Mouse (Mus musculus) ZHBTc4 (cell line): ENCODE measurements around the gene Ccr4.

Source experiments
- DNase-seq: peaks from one replicate; pipeline ENCODE4 v3.0.0-alpha.2; 2011; ENCODE audit warnings: low read depth, low spot score

Ccr4 gene

GRCm38 (mm10) chr9:114471892-114472291, 32.8 kb downstream of the Ccr4 start:
- DNase-seq: no peak

- DNase-seq: peak; percentile 64
These were observed 36.0 kb downstream of the Ccr4 start for GRCm38 (mm10) chr9:114468701-114469100.

- DNase-seq: no peak
These were observed 36.5 kb downstream of the Ccr4 start for GRCm38 (mm10) chr9:114468217-114468616.

DNA sequence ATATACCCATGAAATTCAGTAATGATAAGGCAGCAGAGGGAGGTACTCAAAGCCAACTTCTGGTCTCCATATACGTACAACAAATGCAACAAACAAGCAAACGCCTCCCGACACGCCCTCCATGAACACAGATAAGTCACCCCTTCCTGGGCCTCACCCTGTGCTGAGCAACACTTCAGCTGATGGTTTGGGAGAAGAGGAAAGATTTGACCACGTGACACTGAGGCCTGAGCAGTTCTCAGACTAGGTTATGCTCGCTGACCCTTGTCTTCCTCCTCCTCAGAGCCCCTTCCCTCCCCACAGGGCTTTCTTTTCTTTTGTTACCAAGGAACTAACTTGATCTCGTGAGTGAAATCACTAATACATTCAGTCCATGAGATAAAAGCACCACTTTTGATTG, 37.8 kb downstream of the Ccr4 start:
- no peak for DNase-seq

GRCm38 (mm10) chr9:114465442-114465841, 39.3 kb downstream of the Ccr4 start:
- no peak for DNase-seq

- no peak for DNase-seq
These were observed 42.1 kb downstream of the Ccr4 start for GRCm38 (mm10) chr9:114462569-114462968.

GRCm38 (mm10) chr9:114458436-114458835, 46.3 kb downstream of the Ccr4 start:
- no peak for DNase-seq

DNA sequence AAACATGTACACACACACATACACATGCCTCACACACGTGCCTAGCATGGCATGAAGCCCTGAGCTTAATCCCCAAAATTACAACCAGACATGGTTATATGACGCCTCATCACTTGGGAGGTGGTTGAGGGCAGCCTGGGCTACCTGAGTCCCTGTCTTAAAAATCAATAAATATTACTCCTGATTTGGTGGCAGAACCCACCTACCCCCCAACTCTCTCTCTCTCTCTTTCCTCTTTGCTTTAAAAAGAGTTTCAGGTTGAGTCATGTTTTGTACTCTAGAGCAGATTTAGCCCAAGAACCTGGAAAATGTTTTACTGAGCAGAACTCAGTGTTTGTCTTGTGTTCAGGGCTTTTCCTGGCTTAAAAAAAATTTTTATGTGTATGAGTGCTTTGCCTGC, 49.3 kb downstream of the Ccr4 start:
- DNase-seq: no peak

DNA sequence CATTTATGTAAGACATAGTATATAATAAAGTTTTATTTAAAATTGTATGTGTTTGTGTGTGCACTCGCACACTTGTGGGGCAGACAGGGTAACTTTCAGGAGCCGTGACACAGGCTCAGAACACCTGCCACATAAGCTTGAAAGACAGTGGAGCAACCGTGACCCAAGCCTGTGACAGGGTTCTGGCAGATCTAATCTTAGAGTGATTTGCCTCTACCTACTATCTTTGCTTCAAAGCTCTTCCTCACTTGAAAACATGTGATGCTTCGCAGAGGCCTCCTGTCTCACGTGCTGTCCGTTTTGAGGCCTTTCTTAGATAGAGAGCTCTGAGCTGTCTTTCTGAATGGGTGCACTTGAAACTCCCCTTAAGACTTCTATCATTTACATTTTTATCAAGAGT, 52.3 kb downstream of the Ccr4 start:
- no peak for DNase-seq

GRCm38 (mm10) chr9:114451615-114452014, 53.1 kb downstream of the Ccr4 start:
- no peak for DNase-seq

DNA sequence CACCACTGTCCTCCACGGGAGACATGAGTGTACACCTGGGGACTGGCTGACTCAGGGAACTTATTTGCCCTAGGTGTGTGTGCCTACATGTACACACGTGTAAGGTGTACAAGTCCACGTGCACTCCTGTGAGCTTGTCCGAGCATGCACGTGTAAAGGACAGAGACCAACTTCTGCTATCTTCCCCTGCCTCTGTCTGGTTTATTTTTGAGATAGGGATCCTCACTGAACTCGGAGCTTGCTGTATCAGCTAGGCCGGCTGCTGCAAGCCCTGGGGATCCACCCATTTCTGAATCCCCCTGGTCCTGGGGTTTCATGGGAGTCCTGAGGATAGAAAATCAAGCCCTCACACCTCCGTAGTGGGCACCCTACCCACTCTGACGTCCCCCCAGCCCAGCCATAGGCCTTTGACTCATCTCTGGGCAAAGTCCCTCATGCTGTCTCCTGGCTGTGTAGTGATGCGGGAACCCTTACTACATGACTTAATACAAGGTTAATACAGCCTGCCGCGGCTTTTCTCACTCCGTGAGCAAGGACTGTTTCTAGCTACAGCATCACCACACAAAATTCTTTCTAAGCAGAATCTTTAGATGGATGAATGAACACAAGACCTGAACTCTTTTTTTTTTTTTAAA, 55.5 kb downstream of the Ccr4 start:
- DNase-seq: no peak

- DNase-seq: peak; percentile 71
These were observed 56.0 kb downstream of the Ccr4 start for GRCm38 (mm10) chr9:114448700-114449099.

DNA sequence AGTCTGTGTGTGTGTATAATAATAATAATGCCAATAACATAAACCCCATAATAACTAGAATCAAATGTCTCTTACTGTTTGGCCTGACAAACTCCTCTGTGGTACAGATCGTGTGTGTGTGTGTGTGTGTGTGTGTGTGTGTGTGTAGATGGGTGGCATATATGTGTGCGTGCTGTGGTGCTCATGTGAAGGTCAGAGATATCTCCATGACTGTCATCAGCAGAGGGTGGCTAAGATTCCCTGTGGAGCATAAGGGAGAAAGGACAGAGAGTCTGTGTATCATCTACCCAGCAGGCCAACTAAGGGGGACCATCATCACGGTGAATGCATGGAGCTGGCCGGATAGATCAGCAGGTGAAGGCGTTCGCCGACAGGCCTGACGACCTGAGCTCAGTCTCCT, 57.8 kb downstream of the Ccr4 start:
- no peak for DNase-seq

DNA sequence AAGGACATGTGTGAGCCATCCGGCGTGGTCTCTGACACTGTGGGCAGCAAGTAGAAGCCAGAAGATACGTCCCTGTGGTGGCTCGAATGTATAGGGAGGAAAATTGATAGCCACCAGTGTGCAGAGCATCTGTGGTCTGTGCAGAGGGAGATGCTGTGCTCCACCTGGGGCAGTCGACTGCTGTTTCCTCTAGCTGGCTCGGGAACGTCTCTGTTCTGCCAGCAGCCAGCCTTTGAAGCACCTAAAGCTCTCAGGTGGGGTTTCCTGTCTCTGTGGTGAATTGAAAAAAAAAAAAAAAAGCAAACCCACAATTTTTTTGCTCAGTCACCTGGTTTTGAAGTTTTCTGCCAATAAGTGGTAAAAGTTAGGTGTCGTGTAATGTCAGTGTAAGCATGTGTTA, 61.4 kb downstream of the Ccr4 start:
- DNase-seq: no peak

- no peak for DNase-seq
These were observed 61.8 kb downstream of the Ccr4 start for GRCm38 (mm10) chr9:114442893-114443292.

DNA sequence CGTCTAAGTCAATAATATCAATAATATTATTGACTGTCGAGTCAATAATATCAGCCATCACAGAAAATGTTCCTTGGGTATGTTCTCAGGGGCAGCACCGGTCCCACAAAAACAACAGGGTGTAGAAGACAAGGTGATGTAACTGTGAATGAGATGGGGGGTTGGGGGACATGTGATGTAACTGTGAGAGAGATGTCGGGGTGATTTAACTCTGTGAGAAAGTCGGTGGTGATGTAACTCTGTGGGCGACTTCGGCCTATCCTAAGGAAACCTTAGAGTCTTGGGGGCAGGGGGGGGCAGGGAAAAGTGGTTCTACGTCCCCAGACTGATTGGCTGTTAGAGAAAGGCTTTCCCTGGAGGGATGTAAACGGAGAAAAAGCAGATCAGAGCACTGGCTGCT, 62.5 kb downstream of the Ccr4 start:
- no peak for DNase-seq

- DNase-seq: no peak
These were observed 64.2 kb downstream of the Ccr4 start for GRCm38 (mm10) chr9:114440548-114440947.
